Mouse (Mus musculus) gastrocnemius, postnatal 4 days (tissue): ENCODE data around the gene Dnajc30. TPM values are rescaled to one million over a fixed set of nuclear protein-coding genes. Genes with fewer than 3 reads are reported as not detected.

ENCODE experiments used
- DNase-seq, 2 experiments: peaks; one replicate each; pipeline ENCODE4 v3.0.0; 2021 to 2022; ENCODE audit warnings: low spot score in 2 of 2, mixed read lengths in 2 of 2
- total RNA-seq, 2 experiments: library from RNA; stranded (reverse); gene quantifications; 2 replicates each; pipeline ENCODE4 v1.2.3; 2021

Dnajc30 gene
- total RNA-seq, 2 experiments from 2014 or later, result 23.8 to 25.2 TPM

GRCm38 (mm10) chr5:135107521-135108501 is 43.8 kb downstream of the Dnajc30 start:
- peak; percentile 26 to 63 for DNase-seq

- DNase-seq, result no peak
Observed at GRCm38 (mm10) chr5:135109017-135109416, 45.0 kb downstream of the Dnajc30 start.

GRCm38 (mm10) chr5:135109426-135109825 is 45.4 kb downstream of the Dnajc30 start:
- DNase-seq, result no peak

GRCm38 (mm10) chr5:135109976-135110375 is 46.0 kb downstream of the Dnajc30 start:
- DNase-seq, result no peak

GRCm38 (mm10) chr5:135113782-135114181 is 49.8 kb downstream of the Dnajc30 start:
- DNase-seq, result no peak

GRCm38 (mm10) chr5:135115241-135115640 is 51.2 kb downstream of the Dnajc30 start:
- DNase-seq, result no peak

Other genes starting within 250 kb of the Dnajc30 start
- not detected for gene Tmem270, start 157.5 kb upstream of the Dnajc30 start, total RNA-seq
- gene Cldn13, start 148.7 kb upstream of the Dnajc30 start, total RNA-seq, result not detected
- gene Mettl27, start 131.8 kb upstream of the Dnajc30 start, total RNA-seq, result 10 to 100 TPM in 1 of 2 experiments, 1 to 10 TPM in 1; 8.7 to 10.3 TPM
- not detected for gene Cldn4, start 117.3 kb upstream of the Dnajc30 start, total RNA-seq
- under 1 TPM in 1 of 2 experiments, not detected in 1; 0.29 TPM for gene Cldn3, start 78.0 kb upstream of the Dnajc30 start, total RNA-seq
- 10 to 100 TPM; 44.0 to 44.6 TPM for gene Abhd11, start 55.0 kb upstream of the Dnajc30 start, total RNA-seq
- gene Stx1a, start 40.7 kb upstream of the Dnajc30 start, total RNA-seq, result 1 to 10 TPM; 4.5 to 5.1 TPM
- 10 to 100 TPM; 29.9 to 33.3 TPM for gene Bud23, start 757 bp downstream of the Dnajc30 start, total RNA-seq
- 1 to 10 TPM; 3.2 to 4.1 TPM for gene Vps37d, start 14.1 kb downstream of the Dnajc30 start, total RNA-seq
- gene Mlxipl, start 25.7 kb downstream of the Dnajc30 start, total RNA-seq, result 10 to 100 TPM; 13.8 to 24.6 TPM
- 10 to 100 TPM; 18.3 to 22.2 TPM for gene Tbl2, start 85.5 kb downstream of the Dnajc30 start, total RNA-seq
- gene Bcl7b, start 104.1 kb downstream of the Dnajc30 start, total RNA-seq, result 10 to 100 TPM; 27.3 to 28.0 TPM
- gene Baz1b, start 123.1 kb downstream of the Dnajc30 start, total RNA-seq, result 10 to 100 TPM; 59.4 to 63.6 TPM
- gene Fzd9, start 187.0 kb downstream of the Dnajc30 start, total RNA-seq, result 10 to 100 TPM; 16.0 to 20.2 TPM